Mouse (Mus musculus): Measurements from ENCODE around the gene Dnaic2.

Gene Dnaic2

DNA sequence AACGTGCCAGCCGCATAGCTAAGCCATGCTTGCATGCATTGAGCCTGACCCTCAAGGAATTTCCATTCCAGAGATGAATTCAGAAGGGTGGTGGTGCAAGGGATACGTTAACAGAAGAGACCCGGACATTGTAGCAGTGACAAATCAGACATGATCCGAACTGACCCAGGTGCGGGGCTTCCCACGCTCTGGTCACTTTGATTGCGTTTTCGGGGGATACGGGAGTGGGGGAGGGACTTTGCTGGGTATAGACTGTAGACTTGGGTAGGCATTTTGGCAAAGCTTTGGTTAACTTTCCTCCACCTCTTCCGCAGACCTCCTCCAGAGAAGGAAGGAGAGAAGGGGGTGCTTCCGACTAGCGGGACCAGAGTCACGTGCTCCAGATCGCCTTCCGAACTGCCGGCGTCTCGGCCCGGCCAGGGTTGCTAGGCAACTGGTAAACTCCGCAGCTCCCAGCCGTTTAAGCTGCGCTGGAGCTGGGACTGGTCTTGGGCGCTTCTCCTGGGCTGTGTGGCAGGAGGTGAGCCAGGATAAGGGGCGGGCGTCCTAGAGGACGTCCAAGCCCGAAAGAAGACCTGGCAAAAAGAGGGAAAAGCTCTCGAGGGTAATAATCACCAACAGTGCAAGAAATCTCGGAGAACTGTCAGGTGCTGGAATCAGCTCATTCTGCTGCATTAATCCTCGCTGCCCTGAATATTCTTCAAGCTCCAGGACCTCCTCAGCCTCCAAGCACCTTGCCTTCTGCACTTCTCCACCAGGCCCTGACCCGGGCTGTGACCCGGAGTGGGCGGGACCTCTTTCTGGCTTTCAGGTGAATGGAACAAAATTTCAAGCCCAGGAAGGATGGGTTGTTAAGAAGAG is at the start of gene Dnaic2:
TSS of gene Dnaic2 (plus strand) at position 444 of the 861 bp plus-strand sequence.
- DNase-seq (ENCODE audit: extremely low read depth, low read depth, low spot score): no peak

DNA sequence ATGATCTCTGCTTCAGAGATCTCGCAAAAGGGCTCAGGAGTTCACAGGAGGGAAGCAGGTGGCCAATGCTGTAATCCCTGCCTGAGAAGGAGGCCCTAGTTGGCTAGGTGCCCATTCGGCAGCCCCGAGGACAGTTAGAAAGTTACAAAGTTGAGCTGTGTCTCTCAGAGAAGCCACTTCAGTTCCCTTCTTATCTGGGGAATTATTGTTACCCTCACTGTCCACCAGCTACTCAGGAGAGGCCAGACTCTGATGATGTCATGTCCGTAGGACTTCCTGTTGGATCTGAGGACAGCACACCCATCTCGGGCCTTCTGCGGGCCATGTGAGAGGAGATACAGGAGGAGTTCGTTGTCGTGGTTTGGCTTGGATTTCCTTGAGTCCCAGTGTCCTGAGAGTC is 47.6 kb upstream of the Dnaic2 start:
- DNase-seq (ENCODE audit: extremely low read depth, low read depth, low spot score): no peak

DNA sequence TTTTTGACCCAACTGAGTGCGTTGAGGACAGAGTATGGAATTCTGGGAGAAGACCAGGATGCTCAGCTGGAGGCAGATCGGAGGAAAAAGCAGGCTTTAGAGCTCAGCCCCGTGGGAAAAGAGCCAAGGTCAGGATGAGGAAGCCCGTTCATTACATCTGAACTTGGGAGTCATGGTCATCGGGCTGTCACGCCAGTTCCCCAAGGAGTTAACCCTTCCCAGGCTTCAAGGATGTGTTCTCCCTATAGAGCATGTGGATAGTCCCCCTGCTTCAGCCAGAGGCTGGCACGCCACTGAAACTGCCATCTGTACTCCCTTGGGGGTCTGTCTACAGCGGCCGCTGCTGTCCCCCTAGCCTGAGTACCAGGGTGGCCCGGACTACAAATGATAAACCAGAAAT is 46.9 kb upstream of the Dnaic2 start:
- DNase-seq (ENCODE audit: extremely low read depth, low read depth, low spot score): no peak

DNA sequence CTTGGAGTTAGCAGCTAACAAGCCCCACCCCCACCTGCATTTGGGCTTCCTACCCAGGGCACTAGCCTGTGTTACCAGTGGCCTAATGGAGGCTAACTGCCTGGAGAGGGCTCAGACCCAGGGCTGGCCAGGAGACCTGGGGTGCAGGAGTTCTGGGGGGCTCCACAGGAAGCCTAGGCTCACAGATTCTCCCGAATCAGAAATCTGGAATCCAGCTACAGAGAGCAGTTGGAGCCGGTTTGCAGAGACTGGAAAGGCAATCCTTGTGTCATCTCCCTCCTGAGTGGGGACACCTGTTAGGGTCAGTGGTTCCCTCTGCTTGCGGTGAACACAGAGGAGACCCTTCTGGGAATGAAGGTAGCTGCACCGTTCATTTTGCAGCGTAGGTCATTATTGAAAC is 46.2 kb upstream of the Dnaic2 start:
- no peak for DNase-seq (ENCODE audit: extremely low read depth, low read depth, low spot score)

DNA sequence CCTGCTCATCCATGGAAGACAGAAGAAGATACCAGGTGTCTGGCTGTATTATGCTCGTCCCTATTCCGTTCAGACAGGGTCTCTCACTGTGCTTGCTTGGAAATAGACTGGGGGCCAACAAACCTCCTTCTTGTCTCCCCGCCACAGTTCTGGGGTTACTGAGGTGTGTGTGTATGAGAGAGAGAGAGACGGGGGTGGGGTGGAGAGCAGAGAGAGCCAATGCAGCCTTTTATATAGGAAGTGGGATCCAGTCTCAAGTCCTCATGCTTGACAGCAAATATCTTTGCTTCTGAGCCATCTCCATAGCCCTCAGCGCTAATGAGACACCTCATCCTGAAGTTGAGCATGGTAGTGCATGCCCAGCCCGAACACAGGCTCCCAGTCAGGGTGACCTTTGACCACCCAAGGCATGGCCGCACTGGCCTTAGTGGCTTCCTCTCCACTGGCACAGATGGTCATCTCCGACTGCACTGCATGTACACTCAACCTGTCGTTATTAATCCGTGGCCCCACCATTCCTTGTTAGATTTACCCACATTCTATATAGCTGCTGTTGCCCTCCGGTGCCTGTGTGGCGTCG is 44.8 kb upstream of the Dnaic2 start:
- DNase-seq (ENCODE audit: extremely low read depth, low read depth, low spot score): no peak

DNA sequence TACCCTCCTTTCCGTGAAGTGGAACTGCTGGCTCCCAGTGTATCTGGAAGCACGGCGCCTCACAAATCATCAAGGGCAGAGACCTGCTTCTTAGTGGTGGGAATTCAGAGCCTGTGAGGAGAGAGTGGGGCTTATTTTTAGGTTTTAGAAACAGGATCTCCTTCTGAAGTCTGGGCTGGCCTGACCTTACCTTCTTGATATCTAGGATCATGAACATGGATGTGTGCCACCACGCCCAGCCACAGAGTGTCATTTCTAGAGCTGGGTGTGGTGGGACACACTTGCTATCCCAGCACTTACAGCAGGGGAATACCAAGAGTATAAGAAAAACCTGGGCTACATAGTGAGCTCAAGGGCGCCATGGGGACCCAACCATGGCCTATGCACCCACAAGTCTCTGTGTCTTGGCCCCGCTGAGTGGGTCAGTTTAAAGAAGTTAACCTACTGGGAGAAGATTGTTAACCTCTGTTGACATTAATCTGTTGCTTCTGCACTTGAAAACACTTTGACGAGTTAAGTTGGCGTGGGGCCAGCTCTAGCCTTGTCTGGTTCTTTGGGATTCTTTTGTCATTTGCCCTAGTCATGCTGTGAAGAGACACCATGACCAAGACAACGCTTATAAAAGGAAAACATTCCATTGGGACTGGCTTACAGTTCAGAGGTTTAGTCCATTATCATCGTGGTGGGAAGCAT is 44.0 kb upstream of the Dnaic2 start:
- no peak for DNase-seq (ENCODE audit: extremely low read depth, low read depth, low spot score)

DNA sequence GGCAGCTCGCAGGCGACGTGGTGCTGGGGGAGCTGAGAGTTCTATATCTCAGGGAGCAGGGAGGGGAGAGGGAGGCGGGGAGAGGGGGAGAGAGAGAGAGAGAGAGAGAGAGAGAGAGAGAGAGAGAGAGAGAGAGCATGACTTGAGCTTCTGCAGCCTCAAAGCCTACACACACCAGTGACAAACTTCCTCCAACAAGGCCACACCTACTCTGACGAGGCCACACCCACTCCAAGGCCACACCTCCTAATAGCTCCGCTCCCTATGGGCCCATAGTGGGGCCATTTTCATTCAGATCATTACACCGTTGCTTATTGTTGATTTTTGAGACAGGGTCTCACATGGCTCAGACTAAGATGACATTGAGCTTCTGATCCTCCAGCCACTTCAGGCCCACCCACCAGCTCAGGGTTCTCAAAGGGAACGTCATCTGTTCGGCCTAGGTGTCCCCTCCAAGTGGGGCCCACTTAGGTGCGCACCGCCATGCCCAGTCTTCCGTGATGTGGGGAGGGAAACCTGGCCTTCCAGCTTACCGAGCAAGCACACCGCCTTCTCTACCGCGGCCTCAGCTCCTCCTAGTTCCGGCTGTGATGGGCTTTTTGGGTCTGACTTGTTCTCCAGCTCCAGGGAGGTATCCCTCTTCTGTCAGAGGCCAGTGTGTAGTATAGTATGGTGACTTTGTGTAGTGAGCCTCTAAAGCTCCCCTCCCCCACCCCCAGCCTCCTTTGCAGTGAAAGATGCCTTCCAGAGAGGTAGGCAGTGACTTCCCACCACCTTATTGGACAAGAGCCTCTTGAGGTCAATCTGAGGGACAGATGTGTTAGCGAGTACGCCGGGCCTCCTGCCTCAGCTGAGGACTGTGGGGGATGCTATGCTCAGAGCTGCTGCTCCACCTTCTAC is 43.2 kb upstream of the Dnaic2 start:
- no peak for DNase-seq (ENCODE audit: extremely low read depth, low read depth, low spot score)

DNA sequence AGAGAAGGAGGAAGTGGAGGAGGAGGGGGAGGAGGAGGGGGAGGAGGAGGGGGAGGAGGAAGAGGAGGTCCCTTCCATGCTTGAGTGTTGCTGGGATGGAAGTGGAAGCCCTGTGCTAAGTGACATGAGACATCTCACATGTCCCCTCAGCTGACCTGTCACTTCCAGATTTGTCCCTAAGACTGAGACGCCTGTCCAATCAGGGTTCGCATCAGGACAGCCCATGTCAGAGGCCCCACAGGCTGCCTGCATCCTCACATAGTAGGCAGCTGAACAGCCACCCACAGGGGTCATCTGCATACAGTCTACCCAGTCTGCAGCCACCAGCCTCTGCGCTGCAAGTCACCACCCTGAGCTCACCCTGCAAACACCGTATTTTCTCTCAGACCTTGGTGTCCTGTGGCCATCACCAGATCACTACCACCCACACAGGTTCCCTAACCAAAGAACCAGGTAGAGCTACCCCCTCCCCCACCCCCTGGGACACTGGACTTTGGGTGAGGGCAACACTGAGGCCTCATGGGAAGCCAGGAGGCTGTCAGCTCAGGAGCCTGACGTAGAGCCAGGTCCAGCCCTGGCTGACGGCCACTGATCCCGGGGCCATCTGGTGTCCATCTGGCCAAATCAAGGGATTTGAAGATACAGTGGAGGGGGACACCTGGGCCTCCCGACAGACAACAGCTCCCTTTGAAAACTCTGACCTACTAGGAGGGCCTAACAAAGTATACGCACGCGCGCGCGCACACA is 42.4 kb upstream of the Dnaic2 start:
- DNase-seq (ENCODE audit: extremely low read depth, low read depth, low spot score): no peak

DNA sequence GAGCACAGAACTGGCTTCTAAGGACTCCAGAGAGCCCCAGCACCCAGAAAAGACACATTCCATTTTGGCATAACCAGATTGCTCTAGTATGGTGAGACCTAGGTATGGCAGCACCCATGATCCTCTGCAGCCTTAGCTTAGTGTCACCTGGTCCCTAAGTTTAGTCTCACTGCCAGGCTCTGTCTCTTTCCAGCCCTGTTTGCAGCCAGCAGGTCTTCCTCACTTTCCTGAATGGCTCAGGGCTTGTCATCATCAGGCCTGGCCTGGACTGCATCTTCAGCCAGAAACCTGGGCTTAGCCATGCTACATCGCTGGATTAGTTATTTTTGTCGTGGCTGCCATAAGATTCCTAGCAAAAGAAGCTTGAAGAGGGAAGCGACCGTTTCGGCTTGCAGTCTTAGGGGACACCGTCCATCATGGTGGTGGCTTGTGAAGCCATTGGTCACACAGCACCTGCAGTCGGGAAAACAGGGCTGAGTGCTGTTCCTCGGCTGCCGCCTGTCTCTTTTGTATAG is 41.6 kb upstream of the Dnaic2 start:
- no peak for DNase-seq (ENCODE audit: extremely low read depth, low read depth, low spot score)

DNA sequence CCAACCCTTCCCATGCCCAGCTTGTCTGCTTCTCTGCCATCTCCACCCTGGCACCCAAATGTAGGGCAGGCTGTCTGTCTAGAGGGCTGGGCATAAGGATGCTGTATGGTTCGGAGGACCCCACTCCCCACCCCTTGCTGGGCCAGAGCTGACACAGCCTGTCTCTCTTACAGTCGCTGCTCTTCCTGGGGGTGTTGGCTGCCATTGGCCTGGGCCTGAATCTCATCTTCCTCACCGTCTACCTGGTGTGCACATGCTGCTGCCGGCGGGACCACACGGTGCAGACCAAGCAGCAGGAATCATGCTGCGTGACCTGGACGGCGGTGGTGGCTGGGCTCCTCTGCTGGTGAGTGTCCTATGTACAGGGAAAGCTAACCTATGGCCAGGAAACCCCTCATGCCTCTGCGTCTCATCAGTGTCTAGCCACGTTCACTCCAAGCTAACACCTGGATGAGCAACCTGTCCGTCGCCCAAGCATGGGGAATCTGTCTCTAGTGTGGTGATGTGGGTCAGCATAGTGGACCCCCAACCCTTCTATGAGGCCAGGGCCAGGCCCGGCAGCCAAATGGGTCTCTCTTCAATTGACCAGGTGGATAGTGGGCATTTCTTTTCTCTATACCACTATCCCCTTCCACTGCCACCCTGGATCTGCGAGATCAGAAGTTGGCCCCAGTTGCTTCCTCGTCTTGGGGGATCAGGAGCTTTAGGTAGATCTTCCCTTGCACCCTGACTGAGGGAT is 40.8 kb upstream of the Dnaic2 start:
- DNase-seq (ENCODE audit: extremely low read depth, low read depth, low spot score): no peak

DNA sequence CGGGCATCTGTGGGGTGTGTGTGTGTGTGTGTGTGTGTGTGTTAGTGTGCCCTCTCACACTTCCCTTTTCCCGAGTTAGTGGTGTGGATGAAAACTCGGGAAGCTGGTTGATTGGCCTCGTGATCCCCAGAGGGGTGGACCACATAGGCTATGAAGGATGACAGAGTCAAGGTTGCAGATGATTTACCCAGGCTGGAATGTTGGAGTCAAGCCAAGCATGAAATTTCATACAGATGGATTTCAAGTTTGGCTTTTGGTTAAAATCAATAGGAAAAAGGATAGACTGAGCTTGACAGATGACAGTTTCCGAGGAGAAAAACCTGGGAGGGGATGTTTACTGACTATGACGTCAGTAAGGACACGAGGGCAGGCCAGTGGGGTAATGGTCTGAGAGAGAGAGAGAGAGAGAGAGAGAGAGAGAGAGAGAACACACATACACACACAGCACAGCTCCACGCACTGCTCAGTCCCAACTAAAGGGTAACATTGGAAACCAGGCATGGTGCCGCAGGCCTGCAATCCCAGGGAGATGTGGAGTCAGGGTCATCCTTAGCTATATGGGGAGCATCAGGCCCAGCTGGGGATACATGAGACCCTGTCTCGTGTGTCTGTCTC is 39.5 kb upstream of the Dnaic2 start:
- no peak for DNase-seq (ENCODE audit: extremely low read depth, low read depth, low spot score)

DNA sequence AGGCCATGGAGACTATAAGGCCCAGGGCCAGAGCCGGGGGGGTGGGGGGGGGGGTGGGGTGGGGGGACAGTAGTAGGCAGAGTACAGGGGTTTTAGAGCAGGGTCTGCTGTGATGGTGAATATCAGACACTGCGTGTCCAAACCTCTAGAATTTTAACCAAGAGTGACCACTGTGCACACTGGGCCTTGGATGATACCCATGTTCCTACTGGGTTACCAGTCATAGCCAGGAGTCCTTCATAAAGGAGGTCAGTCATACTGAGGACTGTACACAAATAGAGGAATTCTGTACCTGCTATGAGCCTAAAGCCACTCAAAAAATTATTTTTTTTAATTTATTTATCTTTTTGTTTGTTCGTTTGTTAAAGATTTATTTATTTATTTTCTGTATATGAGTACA is 38.5 kb upstream of the Dnaic2 start:
- DNase-seq (ENCODE audit: extremely low read depth, low read depth, low spot score): no peak

DNA sequence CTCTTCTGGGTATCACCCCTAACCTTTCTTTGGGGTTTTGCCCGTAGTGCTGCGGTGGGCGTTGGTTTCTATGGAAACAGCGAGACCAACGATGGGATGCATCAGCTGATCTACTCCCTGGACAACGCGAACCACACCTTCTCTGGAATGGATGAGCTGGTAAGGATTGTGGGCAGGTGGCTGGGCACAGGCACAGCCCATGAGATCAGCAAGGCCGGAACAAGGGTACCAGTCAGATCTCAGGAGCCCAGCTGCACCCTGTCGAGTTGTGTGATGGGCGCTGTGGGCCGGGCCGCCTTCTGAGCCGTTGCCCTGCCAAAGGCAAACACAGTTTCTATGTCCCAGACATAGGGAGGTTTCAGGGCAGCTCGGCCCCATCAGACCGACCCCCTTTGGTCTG is 37.0 kb upstream of the Dnaic2 start:
- DNase-seq (ENCODE audit: extremely low read depth, low read depth, low spot score): no peak

DNA sequence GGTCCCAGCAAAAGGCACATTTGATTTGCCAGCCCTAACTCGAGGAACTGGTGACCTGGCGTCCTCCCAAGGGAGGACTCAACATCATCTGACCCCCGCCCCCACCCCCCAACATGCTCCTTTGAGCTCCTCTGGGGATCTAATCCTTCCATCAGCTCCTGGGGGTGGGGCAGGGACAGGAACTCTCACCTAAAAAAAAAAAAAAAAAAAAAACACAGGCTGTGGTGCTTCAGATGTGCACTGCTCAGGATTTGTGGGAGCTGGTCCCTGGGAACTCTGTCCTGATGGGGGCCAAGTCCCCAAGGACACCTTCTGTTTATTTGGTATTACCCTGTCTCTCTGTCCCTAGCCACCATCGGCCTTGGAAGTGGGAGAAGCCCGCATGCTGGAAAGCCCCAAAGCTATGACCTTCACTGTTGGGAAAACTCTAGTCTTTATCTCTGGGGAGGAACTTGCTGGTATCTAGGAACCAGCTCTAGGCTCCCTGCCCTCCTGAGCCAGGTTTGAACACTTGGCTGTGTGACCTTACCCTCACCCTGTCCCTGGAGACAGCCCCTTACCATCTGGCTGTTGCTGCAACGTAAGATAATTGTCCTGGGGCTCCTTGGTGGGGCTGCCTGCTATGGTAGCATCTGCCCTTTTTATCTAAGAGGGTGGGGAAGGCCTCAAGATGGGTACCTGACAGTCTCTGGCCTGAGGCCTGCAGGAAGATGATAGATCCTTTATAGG is 35.6 kb upstream of the Dnaic2 start:
- DNase-seq (ENCODE audit: extremely low read depth, low read depth, low spot score): no peak

DNA sequence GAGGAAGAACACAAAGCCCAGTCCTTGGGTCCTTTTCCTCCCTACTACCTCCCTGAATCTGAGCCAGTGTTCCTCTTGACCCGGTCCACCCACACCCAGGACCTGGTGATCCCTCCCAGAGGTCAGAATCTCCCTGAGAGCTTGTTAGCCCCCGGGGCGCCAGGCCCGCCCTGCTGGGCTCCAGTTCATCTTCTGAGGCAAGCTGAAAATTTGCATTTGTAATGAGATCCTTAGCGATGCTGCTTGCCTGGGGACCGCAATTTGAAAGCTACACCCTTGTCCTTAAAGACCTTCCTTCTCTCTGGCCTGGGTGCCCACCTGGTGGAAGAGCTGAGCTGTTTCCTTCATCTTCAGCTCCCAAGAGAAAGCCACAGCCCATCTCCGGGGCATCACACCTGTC is 34.6 kb upstream of the Dnaic2 start:
- DNase-seq (ENCODE audit: extremely low read depth, low read depth, low spot score): no peak

DNA sequence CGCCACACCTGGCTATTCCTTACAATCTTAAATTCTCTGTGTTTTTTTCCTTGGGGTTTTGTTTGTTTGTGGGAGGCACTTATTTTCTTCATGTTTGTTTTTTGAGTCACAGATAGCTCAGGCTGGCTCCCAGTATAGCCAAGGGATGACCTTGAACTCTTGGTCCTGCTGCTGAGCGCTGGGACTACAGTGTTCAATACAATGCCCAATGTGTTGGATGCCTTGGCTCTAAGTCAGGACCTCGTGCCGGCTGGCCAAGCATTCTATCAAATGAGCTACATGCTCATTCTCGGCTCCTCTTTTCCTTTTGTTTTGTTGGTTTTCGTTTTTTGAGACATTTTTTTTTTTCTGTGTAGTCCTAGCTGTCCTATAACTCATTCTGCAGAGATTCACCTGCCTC is 33.8 kb upstream of the Dnaic2 start:
- no peak for DNase-seq (ENCODE audit: extremely low read depth, low read depth, low spot score)

DNA sequence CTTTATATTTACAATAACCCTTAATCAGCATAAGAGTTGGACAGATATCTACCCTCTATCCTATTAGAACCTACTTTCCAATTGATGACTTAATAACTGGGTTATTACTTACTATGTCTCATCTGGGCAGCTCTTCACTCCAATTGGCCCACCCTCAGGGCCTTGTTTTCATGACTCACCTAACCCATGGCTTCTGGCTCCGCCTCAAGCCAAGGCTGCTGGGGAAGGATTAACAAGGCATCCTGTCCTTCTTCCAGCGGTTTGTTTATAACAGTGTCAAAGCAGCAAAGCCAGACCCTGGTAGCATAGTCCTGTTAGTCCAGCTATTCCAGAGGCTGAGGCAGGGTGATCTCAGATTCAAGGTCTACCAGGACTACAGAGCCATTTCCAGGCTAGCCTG is 32.8 kb upstream of the Dnaic2 start:
- no peak for DNase-seq (ENCODE audit: extremely low read depth, low read depth, low spot score)

DNA sequence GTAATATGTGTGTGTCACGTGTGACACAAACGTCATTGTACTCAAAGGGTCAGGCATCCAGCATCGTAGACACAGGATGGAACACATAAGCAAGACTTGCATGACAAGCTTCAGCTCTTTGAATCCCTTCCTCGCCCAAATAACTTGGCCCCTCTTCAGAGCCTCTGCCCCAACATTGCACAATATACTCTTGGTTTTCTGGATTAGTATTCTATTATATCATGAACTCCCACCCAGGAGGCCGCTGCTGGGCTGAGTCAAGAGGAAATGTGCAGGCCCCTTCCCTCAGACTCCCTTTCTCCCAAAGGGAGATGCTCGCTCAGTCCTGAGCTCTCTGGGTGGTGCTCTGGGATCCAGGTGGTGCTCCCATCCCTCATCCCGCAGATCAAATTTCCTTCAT is 28.7 kb upstream of the Dnaic2 start:
- no peak for DNase-seq (ENCODE audit: extremely low read depth, low read depth, low spot score)
